Mouse (Mus musculus): ENCODE data around the gene Tmem255a. TPM values are rescaled to one million over a fixed set of nuclear protein-coding genes. Genes with fewer than 3 reads are reported as not detected.
"Not testable (repeated sequence)": the region's sequence is repeated elsewhere in the genome, so short reads cannot be mapped to it uniquely, and the experiment has no call there.

Tmem255a gene
- polyA plus RNA-seq, 1 experiment from 2014 or later = 30.6 TPM

DNA sequence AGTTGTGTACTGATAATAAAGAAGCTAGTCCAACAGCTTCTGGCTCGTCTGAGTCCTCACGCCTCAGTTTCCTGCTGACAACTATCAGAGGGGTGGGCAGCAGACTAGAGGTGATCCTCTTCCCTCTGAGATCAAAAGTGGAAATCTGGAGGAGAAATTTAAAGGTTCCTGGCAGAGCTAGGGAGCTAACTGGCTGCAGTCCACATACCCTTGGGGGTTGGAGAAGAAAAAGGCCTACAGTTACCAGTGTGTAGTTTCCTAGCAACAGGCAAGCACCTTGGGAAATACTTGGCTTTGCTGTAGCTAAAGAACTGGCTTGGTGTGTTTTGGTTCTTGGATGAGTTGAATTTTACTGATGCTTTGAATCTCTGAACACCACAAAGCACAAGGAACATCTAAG, 50.4 kb downstream of the Tmem255a start:
- Histone ChIP-seq H3K9me3 (no peaks in the 10 kb centered on the region), H3K27ac (no peak overlapping the region), H3K9ac (no peak overlapping the region), H3K4me1 (replicated peaks) (no peaks in the 10 kb centered on the region), H3K4me2 (replicated peaks) (no peak overlapping the region), H3K4me3 (replicated peaks) (no peak overlapping the region), H3K36me3 (no peaks in the 10 kb centered on the region), H3K27me3 (replicated peaks) (no peaks in the 10 kb centered on the region)
- no peak for ATAC-seq
- WGBS = 66% methylated on average over 2 of the region's 2 CpGs

DNA sequence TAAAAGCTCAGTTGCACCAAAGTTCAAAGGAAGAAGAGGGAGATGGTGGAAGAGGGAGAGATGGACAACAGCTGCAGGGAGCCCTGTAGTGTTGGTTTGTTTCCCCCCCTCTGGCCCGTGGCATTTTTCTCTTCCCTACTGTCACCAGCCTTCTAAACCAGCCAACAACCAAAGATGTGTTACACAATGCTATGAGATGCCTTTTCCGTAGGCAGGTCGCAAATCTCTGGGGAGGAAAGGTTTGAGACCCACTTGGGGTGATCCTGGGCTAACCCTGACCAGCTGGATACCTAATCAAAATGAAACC, 61.8 kb downstream of the Tmem255a start:
- ATAC-seq = peak; percentile 13; the same call in 1 of the 2 replicates
- Histone ChIP-seq H3K27me3 (replicated peaks) (no peaks in the 10 kb centered on the region), H3K4me1 (replicated peaks) (no peaks in the 10 kb centered on the region), H3K9ac (peak overlapping the region; percentile 58), H3K27ac (peak overlapping the region; percentile 86), H3K4me3 (replicated peaks) (peak overlapping the region; percentile 55), H3K9me3 (no peaks in the 10 kb centered on the region), H3K36me3 (no peaks in the 10 kb centered on the region), H3K4me2 (replicated peaks) (peak overlapping the region; percentile 56)
- 35% methylated on average over 3 of the region's 3 CpGs for WGBS

DNA sequence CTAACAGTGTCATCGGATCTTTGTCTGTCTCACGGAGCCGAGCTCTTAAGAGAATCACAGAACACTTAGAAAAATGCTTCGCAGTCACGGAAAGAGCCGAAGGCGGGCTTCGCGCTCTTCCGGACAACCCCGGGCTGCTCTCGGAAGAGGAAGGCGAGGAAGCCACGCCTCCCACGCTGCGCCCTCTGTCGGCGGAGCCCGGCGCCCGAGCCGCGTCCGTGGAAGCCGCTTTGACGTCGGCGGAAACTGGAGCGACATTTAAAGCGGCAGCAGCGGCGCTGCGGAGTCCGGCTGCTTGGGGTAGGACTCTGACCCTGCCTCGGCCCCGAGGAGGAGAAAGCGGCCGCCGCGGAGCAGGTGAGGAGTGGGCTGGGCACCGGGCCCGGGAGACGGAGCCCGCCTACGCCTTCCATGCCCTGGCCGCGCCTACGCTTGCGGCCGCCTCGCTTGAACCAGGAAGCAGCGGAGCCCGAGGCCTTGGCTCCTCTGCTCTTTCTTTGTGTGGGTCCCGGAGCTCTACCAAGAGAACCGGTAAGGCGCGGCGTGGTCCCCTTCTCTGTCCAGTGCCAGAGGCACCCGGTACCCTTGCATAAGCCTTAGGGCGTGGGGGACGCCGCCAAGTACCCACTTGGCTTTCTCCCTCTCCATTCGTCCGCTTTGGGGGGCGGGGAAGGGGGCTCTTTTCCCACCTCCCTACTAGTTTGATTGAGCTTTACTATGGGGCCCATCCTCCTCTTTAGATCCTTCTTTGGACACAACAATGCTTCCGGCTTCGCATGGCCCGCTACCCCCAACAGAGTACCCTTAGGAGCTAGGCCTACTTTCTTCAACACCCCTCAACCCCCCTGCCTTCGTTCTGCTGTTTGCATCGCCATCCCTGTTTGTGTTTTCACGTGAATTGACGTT, 62.4 kb downstream of the Tmem255a start, which contains the start of gene Zbtb33:
TSS of gene Zbtb33 (plus strand) at position 242 of the 906 bp plus-strand sequence.
- Histone ChIP-seq H3K9ac (peak within 1 kb of the TSS; percentile 58), H3K9me3 (no peaks in the 10 kb centered on the region), H3K4me1 (replicated peaks) (no peaks in the 10 kb centered on the region), H3K36me3 (no peaks in the 10 kb centered on the region), H3K4me3 (replicated peaks) (peak within 1 kb of the TSS; percentile 55), H3K27ac (peak within 1 kb of the TSS; percentile 86), H3K4me2 (replicated peaks) (peak within 1 kb of the TSS; percentile 56), H3K27me3 (replicated peaks) (no peaks in the 10 kb centered on the region)
- peak; percentile 98 for ATAC-seq
- WGBS = 21% methylated on average over 64 of the region's 72 CpGs

DNA sequence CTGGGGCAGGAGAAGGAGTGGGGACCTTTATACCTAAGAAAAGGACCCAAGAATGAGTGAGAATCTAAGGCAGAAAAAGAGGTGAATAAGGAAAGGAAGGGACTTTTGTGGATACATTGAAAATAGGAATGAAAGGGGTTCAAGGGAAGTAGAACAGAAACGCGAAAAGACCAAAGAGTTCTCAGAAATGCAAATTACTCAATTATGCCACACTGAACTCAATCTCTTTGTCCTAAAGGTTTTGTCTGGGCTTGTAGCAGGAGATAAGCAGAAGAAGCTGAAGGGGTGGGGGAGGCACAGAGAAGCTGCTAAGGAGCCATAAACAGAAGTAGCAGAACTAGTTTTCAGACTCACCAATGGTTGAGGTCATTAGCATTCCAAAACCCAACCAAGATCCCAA, 66.7 kb downstream of the Tmem255a start:
- Histone ChIP-seq H3K9me3 (no peaks in the 10 kb centered on the region), H3K27me3 (replicated peaks) (no peaks in the 10 kb centered on the region), H3K9ac (no peak overlapping the region), H3K27ac (no peak overlapping the region), H3K4me2 (replicated peaks) (no peak overlapping the region), H3K4me1 (replicated peaks) (no peaks in the 10 kb centered on the region), H3K36me3 (no peaks in the 10 kb centered on the region), H3K4me3 (replicated peaks) (no peak overlapping the region)
- 42% methylated on average over 2 of the region's 2 CpGs for WGBS
- ATAC-seq = no peak

DNA sequence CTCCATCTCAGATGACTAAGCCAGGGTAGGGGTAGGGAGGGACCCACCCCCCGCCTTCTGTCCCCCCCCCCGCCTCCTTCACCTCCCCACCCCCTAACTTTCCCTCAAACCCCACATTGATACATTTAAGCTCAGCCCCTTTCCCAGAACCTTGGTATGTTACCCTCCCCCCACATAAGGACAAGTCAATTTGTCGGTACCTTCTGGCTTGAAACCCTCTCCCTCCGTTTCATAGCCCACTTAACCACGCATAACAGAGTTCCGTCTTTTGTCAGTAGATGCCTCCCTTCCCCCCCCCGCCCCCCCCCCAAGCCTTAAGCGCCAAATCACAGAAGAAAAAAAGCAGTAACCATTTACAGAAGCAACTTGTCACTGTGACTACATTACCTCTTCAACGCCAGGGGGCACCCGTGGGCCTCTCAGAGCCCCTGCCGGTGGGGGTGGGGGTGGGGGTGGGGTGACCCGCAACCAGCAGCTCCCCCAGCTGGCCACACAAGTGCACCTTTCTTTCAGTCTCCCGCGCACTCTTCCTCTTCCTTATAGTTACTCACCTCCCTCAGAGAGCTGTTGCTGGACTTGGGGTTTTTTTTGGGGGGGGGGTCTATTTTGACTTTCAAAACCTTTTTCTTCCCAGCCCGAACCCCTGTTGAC, 70.5 kb downstream of the Tmem255a start:
- H3K27me3 ChIP-seq (replicated peaks) = no peaks in the 10 kb centered on the region
- no peak overlapping the region for H3K27ac ChIP-seq
- no peak overlapping the region for H3K9ac ChIP-seq
- peak; percentile 78 for ATAC-seq
- H3K4me2 ChIP-seq (replicated peaks) = peak overlapping the region; percentile 80
- no peak overlapping the region for H3K4me3 ChIP-seq (replicated peaks)
- no peaks in the 10 kb centered on the region for H3K9me3 ChIP-seq
- no peaks in the 10 kb centered on the region for H3K36me3 ChIP-seq
- 17% methylated on average over 11 of the region's 15 CpGs for WGBS
- H3K4me1 ChIP-seq (replicated peaks) = no peaks in the 10 kb centered on the region

DNA sequence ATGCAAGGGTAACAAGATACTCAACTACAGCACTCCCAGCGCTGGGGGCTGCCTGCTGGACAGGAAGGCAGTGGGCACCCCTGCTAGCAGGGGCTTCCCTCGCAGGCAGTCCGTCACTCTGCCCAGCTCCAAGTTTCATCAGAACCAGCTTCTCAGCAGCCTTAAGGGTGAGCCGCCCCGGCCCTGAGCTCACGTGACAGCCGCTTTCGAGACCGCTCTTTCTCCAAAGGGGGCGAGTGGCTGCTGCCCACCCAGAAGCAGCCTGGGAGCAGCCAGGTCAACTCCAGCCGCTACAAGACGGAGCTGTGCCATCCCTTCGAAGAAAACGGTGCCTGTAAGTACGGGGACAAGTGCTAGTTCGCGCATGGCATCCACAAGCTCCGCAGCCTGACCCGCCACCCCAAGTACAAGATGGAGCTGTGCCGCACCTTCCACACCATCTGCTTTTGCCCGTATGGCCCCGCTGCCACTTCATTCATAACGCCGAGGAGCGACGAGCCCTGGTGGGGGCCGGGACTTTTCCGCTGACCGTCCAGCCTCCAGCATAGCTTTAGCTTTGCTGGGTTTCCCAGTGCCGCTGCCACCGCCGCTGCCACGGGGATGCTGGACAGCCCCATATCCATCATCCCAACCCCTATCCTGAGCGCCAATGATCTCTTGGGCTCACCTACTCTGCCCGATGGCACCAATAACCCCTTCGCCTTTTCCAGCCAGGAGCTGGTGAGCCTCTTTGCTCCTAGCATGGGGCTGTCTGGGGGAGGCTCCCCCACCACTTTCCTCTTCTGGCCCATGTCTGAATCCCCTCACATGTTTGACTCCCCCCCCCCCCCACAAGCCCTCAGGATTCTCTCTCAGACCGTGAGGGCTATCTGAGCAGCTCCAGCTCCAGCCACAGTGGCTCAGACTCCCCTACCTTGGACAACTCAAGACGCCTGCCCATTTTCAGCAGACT, 71.3 kb downstream of the Tmem255a start:
- H3K27ac ChIP-seq = 0 out of 2 replicates have a peak overlapping the region, but pooled peaks have one; percentile 27

DNA sequence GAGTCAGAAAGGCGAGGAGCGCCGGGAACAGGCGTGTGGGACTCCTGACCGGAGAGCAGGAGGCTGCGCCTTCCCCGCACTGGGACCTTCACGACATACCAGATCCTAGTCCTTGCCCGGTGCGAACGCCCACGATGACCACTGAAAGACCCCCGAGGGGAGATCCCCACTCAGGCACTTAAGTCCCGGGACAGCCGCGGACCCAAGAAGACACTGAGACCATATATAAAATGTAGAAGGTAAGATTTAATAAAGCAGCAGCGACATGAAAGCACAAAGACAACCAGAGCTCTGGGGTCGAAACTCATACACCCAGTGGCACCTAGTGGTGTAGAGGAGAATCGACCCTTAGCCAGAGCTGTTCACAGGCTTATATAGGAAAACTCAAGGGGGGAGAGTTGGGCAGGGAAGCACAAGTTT, 72.3 kb downstream of the Tmem255a start:
- H3K4me2 ChIP-seq (replicated peaks) = peak overlapping the region; percentile 40
- not testable (repeated sequence) for H3K9me3 ChIP-seq; H3K27ac ChIP-seq; H3K27me3 ChIP-seq (replicated peaks); H3K9ac ChIP-seq; H3K36me3 ChIP-seq; H3K4me1 ChIP-seq (replicated peaks)
- WGBS = 35% methylated on average over 19 of the region's 19 CpGs
- ATAC-seq = peak; percentile 80
- H3K4me3 ChIP-seq (replicated peaks) = peak overlapping the region; percentile 21; the same call in 1 of the 2 replicates

More for the DNA sequence above, 71.3 kb downstream of the Tmem255a start:
- peak overlapping the region; percentile 42 for H3K4me3 ChIP-seq (replicated peaks)
- peak overlapping the region; percentile 30 for H3K9ac ChIP-seq
- no peaks in the 10 kb centered on the region for H3K36me3 ChIP-seq
- H3K4me2 ChIP-seq (replicated peaks) = peak overlapping the region; percentile 80
- no peaks in the 10 kb centered on the region for H3K4me1 ChIP-seq (replicated peaks)
- 25% methylated on average over 38 of the region's 38 CpGs for WGBS
- ATAC-seq = peak; percentile 72
- no peaks in the 10 kb centered on the region for H3K9me3 ChIP-seq
- H3K27me3 ChIP-seq (replicated peaks) = no peaks in the 10 kb centered on the region

DNA sequence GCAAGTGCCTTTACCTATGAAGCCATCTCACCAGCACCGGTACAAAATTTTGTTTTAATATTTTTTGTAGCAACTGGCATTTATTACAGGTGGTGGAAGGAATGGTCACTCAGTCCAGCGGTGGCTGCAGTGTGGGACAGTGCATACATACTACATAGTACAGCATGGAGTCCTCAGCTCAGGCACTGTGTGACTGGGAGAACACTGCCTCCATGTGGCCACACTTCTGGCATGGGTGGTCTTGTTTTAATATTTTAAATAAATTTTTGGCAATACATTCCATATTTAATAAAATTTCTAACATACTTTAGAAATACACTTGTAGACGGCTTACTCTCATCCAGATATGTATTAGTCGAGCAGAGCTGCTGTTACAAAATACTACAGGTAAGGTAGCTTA, 85.6 kb downstream of the Tmem255a start:
- H3K9me3 ChIP-seq = no peaks in the 10 kb centered on the region
- 80% methylated on average over 4 of the region's 4 CpGs for WGBS
- no peak overlapping the region for H3K4me2 ChIP-seq (replicated peaks)
- H3K4me3 ChIP-seq (replicated peaks) = no peak overlapping the region
- H3K27me3 ChIP-seq (replicated peaks) = no peaks in the 10 kb centered on the region
- no peak overlapping the region for H3K27ac ChIP-seq
- no peaks in the 10 kb centered on the region for H3K36me3 ChIP-seq
- no peak overlapping the region for H3K9ac ChIP-seq
- no peaks in the 10 kb centered on the region for H3K4me1 ChIP-seq (replicated peaks)
- ATAC-seq = no peak

DNA sequence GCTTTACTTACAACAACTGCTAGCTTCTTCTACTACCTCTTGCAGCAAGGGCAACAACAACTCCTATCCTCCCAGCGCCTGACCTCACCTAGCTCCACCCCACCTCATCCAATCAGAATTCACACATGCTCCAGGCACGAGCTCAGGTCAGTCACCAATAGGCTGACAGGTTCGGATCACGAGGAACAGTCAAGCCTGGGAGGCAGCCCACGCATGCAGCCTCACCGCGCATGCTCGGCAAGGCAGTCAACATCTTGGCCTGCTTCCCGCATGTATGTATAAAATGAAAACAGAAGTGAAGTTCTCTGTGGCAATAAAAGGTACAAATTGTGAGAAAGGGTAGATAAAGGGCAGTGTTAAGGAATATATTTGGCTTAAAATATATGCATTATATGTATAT, 86.2 kb downstream of the Tmem255a start:
- ATAC-seq = no peak
- no peaks in the 10 kb centered on the region for H3K9me3 ChIP-seq
- WGBS = 71% methylated on average over 9 of the region's 9 CpGs

DNA sequence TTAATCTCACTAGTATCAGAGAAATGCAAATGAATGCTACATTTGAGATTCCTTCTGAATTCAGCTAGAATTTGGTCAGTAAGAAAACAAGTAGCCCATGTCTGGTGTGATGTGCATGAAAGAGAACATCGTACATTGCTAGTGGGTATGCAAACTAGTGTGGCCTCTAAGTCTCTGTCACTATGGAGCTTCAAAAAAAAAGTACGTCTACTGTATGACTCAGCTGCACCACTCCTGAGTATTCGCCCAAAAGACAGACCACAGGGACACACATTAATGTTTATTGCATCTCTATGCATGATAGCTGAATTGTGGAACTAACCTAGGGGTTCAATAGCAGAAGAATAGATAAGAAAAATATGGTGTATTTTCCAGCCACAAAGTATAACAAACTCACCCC, 86.9 kb downstream of the Tmem255a start:
- WGBS = 83% methylated on average over 3 of the region's 3 CpGs

More for the DNA sequence above, 86.2 kb downstream of the Tmem255a start:
- no peaks in the 10 kb centered on the region for H3K36me3 ChIP-seq
- H3K4me2 ChIP-seq (replicated peaks) = no peak overlapping the region
- no peak overlapping the region for H3K27ac ChIP-seq
- H3K4me3 ChIP-seq (replicated peaks) = no peak overlapping the region
- no peaks in the 10 kb centered on the region for H3K27me3 ChIP-seq (replicated peaks)
- H3K4me1 ChIP-seq (replicated peaks) = no peaks in the 10 kb centered on the region
- no peak overlapping the region for H3K9ac ChIP-seq

DNA sequence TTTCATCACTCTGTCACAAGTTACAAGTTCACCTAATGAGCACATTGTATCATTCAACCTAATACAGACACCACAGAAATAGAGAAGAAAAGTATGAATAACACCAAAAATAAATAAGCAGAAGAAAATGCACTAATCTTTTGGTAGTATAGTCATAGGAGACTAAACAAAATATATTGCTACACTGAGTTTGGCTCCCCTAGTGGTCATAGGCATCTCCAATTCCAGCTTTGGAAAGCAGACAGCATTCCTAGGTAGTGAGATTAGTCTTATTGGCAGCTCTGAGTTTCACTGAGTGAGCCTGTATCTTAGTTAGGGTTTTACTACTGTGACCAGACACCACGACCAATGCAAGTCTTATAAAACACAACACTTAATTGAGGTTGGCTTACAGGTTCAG, 93.1 kb downstream of the Tmem255a start:
- Histone ChIP-seq H3K36me3 (no peaks in the 10 kb centered on the region), H3K9me3 (no peaks in the 10 kb centered on the region), H3K9ac (no peak overlapping the region), H3K4me3 (replicated peaks) (no peak overlapping the region), H3K27me3 (replicated peaks) (no peaks in the 10 kb centered on the region), H3K4me2 (replicated peaks) (no peak overlapping the region), H3K27ac (no peak overlapping the region), H3K4me1 (replicated peaks) (no peaks in the 10 kb centered on the region)
- no peak for ATAC-seq
- 57% methylated on average over 1 of the region's 1 CpGs for WGBS

More for the DNA sequence above, 86.9 kb downstream of the Tmem255a start:
- H3K9ac ChIP-seq = no peak overlapping the region
- H3K27ac ChIP-seq = no peak overlapping the region
- H3K27me3 ChIP-seq (replicated peaks) = no peaks in the 10 kb centered on the region
- H3K4me3 ChIP-seq (replicated peaks) = no peak overlapping the region
- H3K4me1 ChIP-seq (replicated peaks) = no peaks in the 10 kb centered on the region
- H3K9me3 ChIP-seq = no peaks in the 10 kb centered on the region
- H3K36me3 ChIP-seq = no peaks in the 10 kb centered on the region
- no peak overlapping the region for H3K4me2 ChIP-seq (replicated peaks)
- ATAC-seq = no peak
